Comparison of ENCODE assay signal across 24 mouse cellular contexts in the genomic region with DNA sequence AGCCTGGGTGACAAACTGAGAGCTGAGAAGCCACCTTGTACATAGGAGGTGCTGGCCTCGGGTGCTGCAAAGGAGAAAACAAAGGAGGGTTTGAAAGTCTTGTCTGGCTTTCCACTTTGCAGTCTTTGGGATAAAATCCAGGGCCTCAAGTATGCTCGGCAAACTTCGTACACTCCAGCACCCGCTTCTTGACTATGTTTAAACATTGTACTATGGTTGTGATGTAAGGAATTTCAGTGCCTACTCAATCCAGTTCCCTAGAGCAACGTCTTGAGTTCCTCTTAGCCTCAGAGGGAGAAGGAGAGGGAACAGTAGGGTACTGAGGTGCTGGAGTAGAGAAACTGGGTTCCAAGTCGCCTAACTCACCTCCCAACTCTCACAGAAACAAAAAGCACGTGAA.
"Had no signal": no experiment of that assay in that cellular context is flagged by ENCODE, and none has a peak within 500 bp of the region (broad histone marks: within the 10 kb centered on the region; RNA-seq: fewer than 3 reads in every experiment).

No protein-coding gene starts in this region.

- H3K27ac ChIP-seq: heart, adult 2 months; heart, embryonic 13.5 days; heart, embryonic 15.5 days; hindbrain, embryonic 13.5 days; hindbrain, embryonic 15.5 days; hindbrain, postnatal 0 days; kidney, embryonic 15.5 days; kidney, postnatal 0 days; layer of hippocampus, adult 2 months; left cerebral cortex, adult 2 months; limb, embryonic 10.5 days; limb, embryonic 12.5 days had no signal

- H3K36me3 ChIP-seq: heart, embryonic 13.5 days; heart, embryonic 15.5 days; hindbrain, embryonic 13.5 days; hindbrain, embryonic 15.5 days; kidney, embryonic 15.5 days; limb, embryonic 10.5 days; limb, embryonic 12.5 days had no signal

- DNase-seq: gastrocnemius, postnatal 14 days; gastrocnemius, postnatal 36 days; heart, adult 11 months; heart, adult 2 months; heart, postnatal 14 days; heart, postnatal 36 days; kidney, adult 11 months; kidney, adult 2 months; kidney, adult 9 months; kidney, postnatal 14 days; kidney, postnatal 36 days had no signal

- H3K9me3 ChIP-seq: heart, embryonic 13.5 days; heart, embryonic 15.5 days; hindbrain, embryonic 13.5 days; hindbrain, embryonic 15.5 days; kidney, embryonic 15.5 days; limb, embryonic 10.5 days; limb, embryonic 12.5 days had no signal

- H3K4me1 ChIP-seq: hindbrain, embryonic 13.5 days; hindbrain, embryonic 15.5 days had no signal

- ATAC-seq: hindbrain, postnatal 0 days; intestine, embryonic 16.5 days had no signal

- H3K4me2 ChIP-seq: heart, embryonic 11.5 days; heart, embryonic 13.5 days; heart, embryonic 15.5 days; hindbrain, embryonic 13.5 days; hindbrain, embryonic 15.5 days; kidney, embryonic 15.5 days; limb, embryonic 12.5 days had no signal

- H3K27me3 ChIP-seq: heart, embryonic 13.5 days; heart, embryonic 15.5 days; hindbrain, embryonic 13.5 days; hindbrain, embryonic 15.5 days; kidney, embryonic 15.5 days; limb, embryonic 12.5 days had no signal

- H3K9ac ChIP-seq: heart, embryonic 13.5 days; heart, embryonic 15.5 days; hindbrain, embryonic 13.5 days; hindbrain, embryonic 15.5 days; kidney, embryonic 15.5 days; limb, embryonic 12.5 days had no signal

- H3K4me3 ChIP-seq: heart, adult 2 months; heart, embryonic 13.5 days; heart, embryonic 15.5 days; hindbrain, embryonic 13.5 days; hindbrain, embryonic 15.5 days; kidney, embryonic 15.5 days; layer of hippocampus, adult 2 months; left cerebral cortex, adult 2 months; limb, embryonic 10.5 days; limb, embryonic 12.5 days had no signal
